Mouse (Mus musculus) myocyte (in vitro differentiated cells): ENCODE measurements at regions not wholly inside any gene's neighbourhood (a gene's known extent, or its start where the extent isn't known, plus 50 kb on each side); places are given as distances from the start of the nearest gene placed in this dataset.

Experiments used
- CEBPB ChIP-seq: IDR thresholded peaks from 2 replicates; pipeline ENCODE4 v1.6.1; 2011; ENCODE audit warnings: mild to moderate bottlenecking, moderate library complexity; ENCODE audit not compliant: poor library complexity, insufficient read depth, severe bottlenecking
- E2F4 ChIP-seq: IDR thresholded peaks from one replicate; pipeline ENCODE4 v1.6.1; 2011; ENCODE audit warnings: mild to moderate bottlenecking, control low read depth, moderate library complexity; ENCODE audit not compliant: insufficient read depth
- MAX ChIP-seq: IDR thresholded peaks from one replicate; pipeline ENCODE4 v1.6.1; 2011; ENCODE audit warnings: low read depth, mild to moderate bottlenecking, control low read depth
- MYOD1 ChIP-seq, 3 experiments: IDR thresholded peaks; one replicate each; pipeline ENCODE4 v1.6.1; 2011; ENCODE audit warnings: control low read depth in 2 of 3, low read depth in 2 of 3, mild to moderate bottlenecking in 2 of 3, moderate library complexity in 1 of 3; ENCODE audit not compliant: insufficient read length in 2 of 3, control insufficient read depth in 1 of 3
- MYOG ChIP-seq, 3 experiments: IDR thresholded peaks; one replicate each; pipeline ENCODE4 v1.6.1; 2011; ENCODE audit warnings: control low read depth in 2 of 3, low read depth in 2 of 3, mild to moderate bottlenecking in 2 of 3; ENCODE audit not compliant: insufficient read length in 2 of 3, control insufficient read depth in 1 of 3, insufficient read depth in 1 of 3
- POLR2A ChIP-seq: IDR thresholded peaks from one replicate; pipeline ENCODE4 v1.6.1; 2011; ENCODE audit warnings: low read depth, mild to moderate bottlenecking, control low read depth, moderate library complexity; ENCODE audit not compliant: insufficient read length
- POLR2AphosphoS2 ChIP-seq: IDR thresholded peaks from one replicate; pipeline ENCODE4 v1.6.1; 2011; ENCODE audit warnings: low read depth, control low read depth; ENCODE audit not compliant: insufficient read length
- REST ChIP-seq: IDR thresholded peaks from one replicate; pipeline ENCODE4 v1.6.1; 2011; ENCODE audit warnings: mild to moderate bottlenecking, control low read depth, moderate library complexity; ENCODE audit not compliant: insufficient read depth, insufficient read length
- SRF ChIP-seq: IDR thresholded peaks from one replicate; pipeline ENCODE4 v1.6.1; 2011; ENCODE audit warnings: low read depth; ENCODE audit not compliant: control insufficient read depth, insufficient read length
- TCF12 ChIP-seq: IDR thresholded peaks from one replicate; pipeline ENCODE4 v1.6.1; 2011; ENCODE audit warnings: mild to moderate bottlenecking, control low read depth; ENCODE audit not compliant: poor library complexity, insufficient read depth, severe bottlenecking
- USF1 ChIP-seq: IDR thresholded peaks from one replicate; pipeline ENCODE4 v1.6.1; 2011; ENCODE audit warnings: low read depth, mild to moderate bottlenecking, control low read depth, moderate library complexity

GRCm38 (mm10) chr4:33600805-33601204, 290.7 kb downstream of the Rngtt start:
- TF ChIP-seq MAX (no peak), POLR2A (no peak), MYOD1 (IDR thresholded peaks at IDR 0.05; ENCODE audit: control insufficient read depth in 1 of 3, insufficient read length in 2 of 3, low read depth in 2 of 3) (no peak), E2F4 (no peak), MYOG (IDR thresholded peaks at IDR 0.05; ENCODE audit: control insufficient read depth in 1 of 3, insufficient read depth in 1 of 3, insufficient read length in 2 of 3, low read depth in 2 of 3) (no peak), REST (no peak), SRF (no peak), POLR2AphosphoS2 (no peak), CEBPB (no peak), TCF12 (no peak), USF1 (no peak)
